Mouse (Mus musculus): ENCODE results near the gene Ttc6. TPM values are rescaled to one million over a fixed set of nuclear protein-coding genes. Genes with fewer than 3 reads are reported as not detected.

The Ttc6 gene
- polyA plus RNA-seq, 1 experiment, result not detected

DNA sequence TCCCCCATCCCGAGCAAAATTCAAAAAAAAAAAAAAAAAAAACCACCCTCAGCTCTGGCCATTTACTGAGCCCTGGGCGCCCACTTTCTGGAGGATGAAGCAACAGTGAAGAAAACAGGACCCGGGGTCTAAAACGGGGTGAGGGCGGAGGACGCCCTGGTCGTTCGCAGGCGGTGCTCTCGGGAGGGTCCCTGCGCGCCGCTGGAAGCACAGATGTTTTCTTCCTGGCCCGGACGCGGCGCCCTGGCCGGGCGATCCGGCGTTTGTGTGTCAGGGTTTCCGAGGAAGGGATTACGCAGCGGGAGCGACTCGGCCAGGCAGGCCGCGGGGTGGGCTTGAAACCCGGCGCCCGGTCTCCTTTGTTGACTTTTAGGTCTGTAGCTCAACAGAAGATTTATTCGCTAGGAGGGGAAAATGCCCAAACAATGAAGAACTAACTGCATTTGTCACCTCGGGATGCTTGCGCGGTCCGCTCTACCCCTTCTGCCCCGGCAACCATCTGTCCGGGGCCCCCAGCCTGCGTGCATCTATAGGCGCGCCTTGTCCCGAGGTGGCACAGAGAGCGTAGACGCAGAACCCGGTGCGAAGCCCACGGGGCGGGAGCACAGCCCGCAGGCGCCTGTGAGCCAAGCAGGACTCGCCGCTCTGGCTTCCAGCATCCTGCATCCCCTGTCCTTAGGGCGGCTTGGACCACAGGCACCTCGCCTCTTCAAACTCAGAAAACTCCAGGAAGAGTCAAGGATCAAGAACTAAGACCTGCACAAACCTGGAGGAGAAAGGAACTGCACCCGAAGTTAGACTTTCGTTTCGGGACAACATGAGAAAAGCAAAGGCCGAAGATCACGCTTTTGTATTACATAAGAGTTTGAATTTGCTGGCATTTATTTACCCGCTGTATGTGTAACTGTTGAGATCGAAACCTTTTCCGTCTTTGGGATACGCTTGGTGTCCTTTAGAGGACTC is 25.0 kb upstream of the Ttc6 start:
- TF ChIP-seq MAX (IDR thresholded peaks at IDR 0.05) (no peak), MYOG (IDR thresholded peaks at IDR 0.05; ENCODE audit: control insufficient read depth, extremely low read depth, insufficient read length) (no peak), MYOD1 (IDR thresholded peaks at IDR 0.05; ENCODE audit: control insufficient read depth, insufficient read length, low read depth) (no peak), USF1 (IDR thresholded peaks at IDR 0.05; ENCODE audit: low read depth) (no peak), CTCF (IDR thresholded peaks at IDR 0.05; ENCODE audit: control insufficient read depth, insufficient read depth, insufficient read length) (no peak), FOSL1 (IDR thresholded peaks at IDR 0.05; ENCODE audit: insufficient read depth, low read length, poor library complexity, severe bottlenecking) (no peak), CEBPB (IDR thresholded peaks at IDR 0.05; ENCODE audit: low read depth) (no peak)

DNA sequence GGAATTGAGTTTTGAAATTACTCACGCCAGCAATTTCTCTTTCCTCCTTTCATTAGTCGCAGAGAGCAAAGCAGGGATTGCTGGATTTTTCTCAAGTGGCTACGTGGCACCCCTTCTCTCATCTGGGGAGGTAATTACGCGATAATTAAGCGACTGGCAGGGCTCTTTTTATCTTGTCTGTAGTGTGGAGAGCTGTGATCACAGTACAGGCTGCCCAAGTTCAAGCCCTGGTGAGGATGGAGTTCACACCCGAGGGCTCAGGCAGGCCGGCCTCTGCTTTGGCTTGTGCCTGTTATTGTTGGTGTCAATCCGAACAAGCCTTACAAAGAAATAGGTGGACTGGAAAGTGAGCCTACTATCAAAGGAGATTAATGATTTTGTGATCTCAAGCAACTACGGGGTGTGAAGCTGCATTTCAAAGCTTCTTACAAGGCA is 24.3 kb upstream of the Ttc6 start:
- H3K79me2 ChIP-seq (ENCODE audit: control insufficient read depth, insufficient read depth), result no peaks in the 10 kb centered on the region
- peaks cover 16% of the 10 kb centered on the region for H3K27me3 ChIP-seq (ENCODE audit: control insufficient read depth, insufficient read depth, insufficient read length)
- H3K36me3 ChIP-seq (ENCODE audit: control insufficient read depth, insufficient read depth), result no peaks in the 10 kb centered on the region
- no peak overlapping the region for H3ac ChIP-seq (ENCODE audit: control insufficient read depth, insufficient read length, low read depth)
- no peaks in the 10 kb centered on the region for H3K79me3 ChIP-seq (ENCODE audit: low read depth)
- TF ChIP-seq MAX (IDR thresholded peaks at IDR 0.05) (no peak), USF1 (IDR thresholded peaks at IDR 0.05; ENCODE audit: low read depth) (no peak), CEBPB (IDR thresholded peaks at IDR 0.05; ENCODE audit: low read depth) (no peak), CTCF (IDR thresholded peaks at IDR 0.05; ENCODE audit: control insufficient read depth, insufficient read depth, insufficient read length) (no peak), MYOD1 (IDR thresholded peaks at IDR 0.05; ENCODE audit: control insufficient read depth, insufficient read length, low read depth) (no peak)
- no peak overlapping the region for H3K4me3 ChIP-seq (ENCODE audit: insufficient read depth, poor library complexity, severe bottlenecking)

More for the DNA sequence above, 25.0 kb upstream of the Ttc6 start:
- no peaks in the 10 kb centered on the region for H3K79me2 ChIP-seq (ENCODE audit: control insufficient read depth, insufficient read depth)
- no peak overlapping the region for H3K4me3 ChIP-seq (ENCODE audit: insufficient read depth, poor library complexity, severe bottlenecking)
- H3K36me3 ChIP-seq (ENCODE audit: control insufficient read depth, insufficient read depth), result no peaks in the 10 kb centered on the region
- no peak overlapping the region for H3ac ChIP-seq (ENCODE audit: control insufficient read depth, insufficient read length, low read depth)
- H3K79me3 ChIP-seq (ENCODE audit: low read depth), result no peaks in the 10 kb centered on the region
- H3K27me3 ChIP-seq (ENCODE audit: control insufficient read depth, insufficient read depth, insufficient read length), result peaks cover 16% of the 10 kb centered on the region

DNA sequence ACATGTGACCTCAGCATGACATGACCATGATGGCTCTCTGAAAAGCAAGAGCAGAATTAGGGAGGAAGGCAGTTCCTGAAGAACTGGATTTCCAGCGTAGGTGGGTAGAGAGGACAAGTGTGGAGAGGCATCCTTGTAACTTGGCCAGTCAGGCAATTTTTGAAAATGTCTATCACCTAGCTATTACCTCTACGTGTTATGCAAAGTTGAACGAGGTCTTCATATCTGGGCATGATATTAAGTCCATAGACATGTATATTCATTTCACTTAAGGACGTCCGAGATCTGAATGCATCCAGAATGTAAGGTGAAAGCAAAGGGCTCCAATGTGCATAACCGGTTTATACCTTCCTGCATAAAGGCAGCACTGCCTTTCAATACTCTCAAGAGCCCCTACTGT is 22.8 kb upstream of the Ttc6 start:
- TF ChIP-seq MYOG (IDR thresholded peaks at IDR 0.05; ENCODE audit: control insufficient read depth, extremely low read depth, insufficient read length) (no peak), CTCF (IDR thresholded peaks at IDR 0.05; ENCODE audit: control insufficient read depth, insufficient read depth, insufficient read length) (no peak), FOSL1 (IDR thresholded peaks at IDR 0.05; ENCODE audit: insufficient read depth, low read length, poor library complexity, severe bottlenecking) (no peak), CEBPB (IDR thresholded peaks at IDR 0.05; ENCODE audit: low read depth) (no peak), USF1 (IDR thresholded peaks at IDR 0.05; ENCODE audit: low read depth) (no peak), MYOD1 (IDR thresholded peaks at IDR 0.05; ENCODE audit: control insufficient read depth, insufficient read length, low read depth) (no peak), MAX (IDR thresholded peaks at IDR 0.05) (no peak)
- Histone ChIP-seq H3K36me3 (ENCODE audit: control insufficient read depth, insufficient read depth) (no peaks in the 10 kb centered on the region), H3K79me3 (ENCODE audit: low read depth) (no peaks in the 10 kb centered on the region), H3K27me3 (ENCODE audit: control insufficient read depth, insufficient read depth, insufficient read length) (peaks cover 22% of the 10 kb centered on the region), H3ac (ENCODE audit: control insufficient read depth, insufficient read length, low read depth) (no peak overlapping the region), H3K79me2 (ENCODE audit: control insufficient read depth, insufficient read depth) (no peaks in the 10 kb centered on the region), H3K4me3 (ENCODE audit: insufficient read depth, poor library complexity, severe bottlenecking) (no peak overlapping the region)

DNA sequence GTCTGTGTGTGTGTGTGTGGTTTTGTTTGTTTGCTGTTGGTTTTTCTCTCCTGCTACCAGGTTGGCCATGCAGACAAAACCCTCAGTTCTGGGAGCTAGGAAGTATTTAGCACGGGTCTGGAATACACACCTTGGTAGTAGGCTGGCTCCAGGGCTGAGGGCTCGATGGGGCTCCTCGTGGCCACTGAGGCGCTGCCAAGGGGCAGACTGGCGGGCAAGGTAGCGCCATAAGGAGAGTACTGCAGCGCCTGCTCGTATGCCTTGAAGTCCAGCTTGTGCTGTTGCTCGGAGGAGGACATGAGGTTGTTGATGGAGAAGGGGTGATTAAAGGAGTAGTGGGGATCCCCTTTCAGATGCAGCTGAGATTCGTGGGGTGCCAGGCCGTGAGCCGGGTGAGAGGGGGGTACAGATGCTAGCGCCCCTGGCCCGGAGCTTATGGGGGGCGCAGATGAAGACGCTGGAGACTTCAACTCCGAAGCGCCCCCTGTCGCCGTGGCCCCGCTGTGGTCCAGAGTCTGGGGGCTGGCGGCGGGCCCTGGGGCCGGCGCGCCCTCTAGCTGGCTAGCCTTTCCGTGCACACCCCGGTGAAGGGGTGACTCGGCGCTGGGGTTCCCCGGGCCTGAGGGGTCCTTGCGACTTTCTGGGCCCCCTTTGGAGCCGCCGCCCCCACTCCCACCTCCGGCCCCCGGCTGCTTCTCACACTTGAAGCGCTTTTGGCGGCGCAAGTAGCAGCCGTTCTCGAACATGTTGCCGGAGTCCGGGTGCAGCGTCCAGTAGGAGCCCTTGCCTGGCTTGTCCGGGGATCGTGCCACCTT is 21.8 kb upstream of the Ttc6 start:
- Histone ChIP-seq H3K79me3 (ENCODE audit: low read depth) (no peaks in the 10 kb centered on the region), H3K4me3 (ENCODE audit: insufficient read depth, poor library complexity, severe bottlenecking) (no peak overlapping the region), H3K79me2 (ENCODE audit: control insufficient read depth, insufficient read depth) (no peaks in the 10 kb centered on the region), H3K27me3 (ENCODE audit: control insufficient read depth, insufficient read depth, insufficient read length) (peaks cover 30% of the 10 kb centered on the region), H3ac (ENCODE audit: control insufficient read depth, insufficient read length, low read depth) (no peak overlapping the region), H3K36me3 (ENCODE audit: control insufficient read depth, insufficient read depth) (no peaks in the 10 kb centered on the region)
- TF ChIP-seq MYOD1 (IDR thresholded peaks at IDR 0.05; ENCODE audit: control insufficient read depth, insufficient read length, low read depth) (no peak), CTCF (IDR thresholded peaks at IDR 0.05; ENCODE audit: control insufficient read depth, insufficient read depth, insufficient read length) (no peak), CEBPB (IDR thresholded peaks at IDR 0.05; ENCODE audit: low read depth) (no peak), MAX (IDR thresholded peaks at IDR 0.05) (no peak), MYOG (IDR thresholded peaks at IDR 0.05; ENCODE audit: control insufficient read depth, extremely low read depth, insufficient read length) (no peak), FOSL1 (IDR thresholded peaks at IDR 0.05; ENCODE audit: insufficient read depth, low read length, poor library complexity, severe bottlenecking) (no peak), USF1 (IDR thresholded peaks at IDR 0.05; ENCODE audit: low read depth) (no peak)

DNA sequence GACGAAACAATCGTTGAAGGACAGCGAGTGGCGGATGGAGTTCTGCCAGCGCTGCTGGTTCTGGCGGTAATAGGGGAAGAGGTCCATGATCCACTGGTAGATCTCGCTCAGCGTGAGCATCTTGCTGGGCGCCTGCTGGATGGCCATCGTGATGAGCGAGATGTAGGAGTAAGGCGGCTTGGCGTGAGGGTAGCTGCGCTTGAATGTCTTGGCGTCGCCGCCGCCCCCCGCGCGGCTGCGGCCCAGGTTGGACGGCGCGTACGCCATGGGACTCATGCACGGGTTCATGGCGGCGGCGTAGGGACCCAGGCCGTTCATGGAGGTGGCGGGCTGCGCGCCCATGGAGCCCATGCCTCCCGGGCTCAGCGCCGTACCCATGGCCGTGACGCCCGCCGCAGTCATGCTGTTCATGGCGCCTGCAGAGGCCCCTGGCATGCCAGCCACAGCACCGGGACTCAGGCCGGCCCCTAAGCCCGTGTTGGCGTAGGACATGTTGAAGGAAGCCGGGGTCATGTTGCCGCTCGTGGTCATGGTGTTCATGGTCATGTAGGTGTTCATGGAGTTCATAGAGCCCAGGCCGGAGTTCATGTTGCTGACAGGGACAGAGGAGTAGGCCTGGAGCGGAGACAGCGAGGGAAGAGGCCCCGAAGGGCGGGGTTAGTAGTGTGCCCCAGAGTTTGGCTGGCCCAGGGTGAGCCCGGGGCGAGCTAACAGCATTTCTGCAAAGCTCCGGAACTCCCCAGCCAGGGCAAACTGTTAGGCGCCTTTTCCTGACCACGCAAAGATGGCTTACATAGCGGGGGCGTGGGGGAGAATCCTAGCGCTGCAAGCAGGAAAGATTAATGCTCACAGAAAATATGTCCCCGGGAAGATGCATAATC is 20.9 kb upstream of the Ttc6 start:
- Histone ChIP-seq H3K4me3 (ENCODE audit: insufficient read depth, poor library complexity, severe bottlenecking) (no peak overlapping the region), H3K79me2 (ENCODE audit: control insufficient read depth, insufficient read depth) (no peaks in the 10 kb centered on the region), H3ac (ENCODE audit: control insufficient read depth, insufficient read length, low read depth) (no peak overlapping the region), H3K79me3 (ENCODE audit: low read depth) (no peaks in the 10 kb centered on the region), H3K27me3 (ENCODE audit: control insufficient read depth, insufficient read depth, insufficient read length) (peaks cover 30% of the 10 kb centered on the region), H3K36me3 (ENCODE audit: control insufficient read depth, insufficient read depth) (no peaks in the 10 kb centered on the region)
- no peak for TF ChIP-seq FOSL1 (IDR thresholded peaks at IDR 0.05; ENCODE audit: insufficient read depth, low read length, poor library complexity, severe bottlenecking)
- TF ChIP-seq CTCF (IDR thresholded peaks at IDR 0.05; ENCODE audit: control insufficient read depth, insufficient read depth, insufficient read length), result no peak
- TF ChIP-seq USF1 (IDR thresholded peaks at IDR 0.05; ENCODE audit: low read depth), result no peak
- TF ChIP-seq MYOG (IDR thresholded peaks at IDR 0.05; ENCODE audit: control insufficient read depth, extremely low read depth, insufficient read length), result no peak
- no peak for TF ChIP-seq MAX (IDR thresholded peaks at IDR 0.05)
- TF ChIP-seq CEBPB (IDR thresholded peaks at IDR 0.05; ENCODE audit: low read depth), result no peak
- no peak for TF ChIP-seq MYOD1 (IDR thresholded peaks at IDR 0.05; ENCODE audit: control insufficient read depth, insufficient read length, low read depth)

Data from C2C12 (cell line).